In the genomic region with DNA sequence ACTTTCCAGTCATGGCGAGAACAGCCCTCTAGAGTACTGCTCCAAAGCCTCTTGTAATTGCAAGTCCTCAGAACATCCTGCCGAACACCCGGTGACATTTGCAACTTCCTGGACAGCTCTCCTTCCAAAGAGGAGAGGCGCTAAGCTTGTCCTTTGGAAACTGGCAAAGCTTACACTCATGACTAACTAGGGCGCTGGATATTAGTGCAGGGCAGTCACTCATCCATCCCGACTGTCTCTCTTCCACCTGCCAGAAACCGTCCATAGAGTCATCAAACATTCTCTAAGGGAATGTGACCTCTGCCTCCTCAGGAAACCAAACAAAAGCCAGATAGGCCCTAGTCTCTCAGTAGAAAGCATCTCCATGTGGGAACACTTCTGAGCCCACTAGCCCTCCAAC, we compare ENCODE assay signal across 12 mouse cellular contexts. TPM values are rescaled to one million over a fixed set of nuclear protein-coding genes. Genes with fewer than 3 reads are reported as not detected.
A peak's percentile ranks its signal among the peaks of the same experiment; 100 is the strongest.
DNase-seq lines count a peak whose midpoint lies in the region; ATAC-seq and TF ChIP-seq lines count a peak whose summit lies in the region.
"Had no signal": no experiment of that assay in that cellular context is flagged by ENCODE, and none has a peak within 500 bp of the region (broad histone marks: within the 10 kb centered on the region; RNA-seq: fewer than 3 reads in every experiment).

No protein-coding gene starts in this region.

- H3K36me3 ChIP-seq in heart, embryonic 12.5 days: no peaks in the 10 kb centered on the region
- H3K36me3 ChIP-seq in heart, embryonic 10.5 days: no peaks in the 10 kb centered on the region
- no peaks in the 10 kb centered on the region for H3K36me3 ChIP-seq in midbrain, embryonic 14.5 days (ENCODE audit: control insufficient read depth, insufficient read depth, low read length)
- no peaks in the 10 kb centered on the region for H3K36me3 ChIP-seq in midbrain, embryonic 11.5 days (ENCODE audit: control insufficient read depth, insufficient read depth, low read length)
- no peaks in the 10 kb centered on the region for H3K36me3 ChIP-seq in stomach, postnatal 0 days (ENCODE audit: control insufficient read depth, insufficient read depth, low read length)

- no peak for ATAC-seq in heart, embryonic 12.5 days (ENCODE audit: insufficient number of reproducible peaks, low FRiP score)
- ATAC-seq in midbrain, embryonic 14.5 days (ENCODE audit: low FRiP score, low TSS enrichment): no peak
- ATAC-seq in midbrain, embryonic 11.5 days (ENCODE audit: low FRiP score): no peak
- no peak for ATAC-seq in stomach, postnatal 0 days (ENCODE audit: low FRiP score, low TSS enrichment)
- ATAC-seq: forebrain, embryonic 16.5 days; inflammation-experienced regulatory T-cells, adult 6 months had no signal

- no peak for TF ChIP-seq CTCF in stomach, postnatal 0 days (IDR thresholded peaks at IDR 0.05; ENCODE audit: low read depth)

- H3K27ac ChIP-seq in heart, embryonic 12.5 days (ENCODE audit: poor library complexity, severe bottlenecking): no peak overlapping the region
- H3K27ac ChIP-seq in heart, embryonic 10.5 days: no peak overlapping the region
- no peak overlapping the region for H3K27ac ChIP-seq in midbrain, embryonic 14.5 days (replicated peaks; ENCODE audit: low read depth, low read length)
- H3K27ac ChIP-seq in midbrain, embryonic 11.5 days (ENCODE audit: low read depth, low read length): no peak overlapping the region
- no peak overlapping the region for H3K27ac ChIP-seq in stomach, postnatal 0 days (replicated peaks)

- DNase-seq in heart, embryonic 10.5 days (ENCODE audit: low spot score): no peak
- no peak for DNase-seq in midbrain, embryonic 14.5 days
- DNase-seq in midbrain, embryonic 11.5 days (ENCODE audit: low spot score, missing footprints): no peak
- peak; percentile 50 for DNase-seq in kidney, postnatal 10 days
- no peak for DNase-seq in stomach, postnatal 0 days (ENCODE audit: low spot score)
- no peak for DNase-seq in cerebellum, adult 9-10 months
- no peak for DNase-seq in thymus, postnatal 0 days (ENCODE audit: low spot score)
- DNase-seq: thymus, postnatal 25 days had no signal

- 67% methylated on average over 7 of the region's 7 CpGs for WGBS in heart, embryonic 12.5 days
- WGBS in heart, embryonic 10.5 days: 68% methylated on average over 7 of the region's 7 CpGs
- 72% methylated on average over 7 of the region's 7 CpGs for WGBS in midbrain, embryonic 14.5 days
- 80% methylated on average over 7 of the region's 7 CpGs for WGBS in midbrain, embryonic 11.5 days
- 48% methylated on average over 7 of the region's 7 CpGs for WGBS in stomach, postnatal 0 days

- no peaks in the 10 kb centered on the region for H3K9me3 ChIP-seq in heart, embryonic 12.5 days (replicated peaks)
- no peaks in the 10 kb centered on the region for H3K9me3 ChIP-seq in heart, embryonic 10.5 days
- no peaks in the 10 kb centered on the region for H3K9me3 ChIP-seq in midbrain, embryonic 14.5 days (ENCODE audit: control insufficient read depth, low read length)
- H3K9me3 ChIP-seq in midbrain, embryonic 11.5 days (ENCODE audit: control insufficient read depth, low read length): no peaks in the 10 kb centered on the region
- no peaks in the 10 kb centered on the region for H3K9me3 ChIP-seq in stomach, postnatal 0 days (ENCODE audit: control insufficient read depth, low read length)
- H3K9me3 ChIP-seq: megakaryocyte, embryonic 14.5 days had no signal

- H3K9ac ChIP-seq in heart, embryonic 12.5 days: no peak overlapping the region
- no peak overlapping the region for H3K9ac ChIP-seq in midbrain, embryonic 14.5 days (replicated peaks; ENCODE audit: low read length)
- no peak overlapping the region for H3K9ac ChIP-seq in midbrain, embryonic 11.5 days (ENCODE audit: low read length)
- no peak overlapping the region for H3K9ac ChIP-seq in stomach, postnatal 0 days (ENCODE audit: low read length)

- H3K4me2 ChIP-seq in heart, embryonic 12.5 days: 0 out of 2 replicates have a peak overlapping the region, but pooled peaks have one; percentile 11
- H3K4me2 ChIP-seq in midbrain, embryonic 14.5 days (ENCODE audit: low read length): peak overlapping the region; percentile 19; the same call in 1 of the 2 replicates
- no peak overlapping the region for H3K4me2 ChIP-seq in midbrain, embryonic 11.5 days
- peak overlapping the region; percentile 90 for H3K4me2 ChIP-seq in stomach, postnatal 0 days (replicated peaks; ENCODE audit: low read depth)

- TF ChIP-seq EP300 in stomach, postnatal 0 days (optimal IDR thresholded peaks at IDR 0.05): no peak

- H3K27me3 ChIP-seq in heart, embryonic 12.5 days (replicated peaks): peaks cover 31% of the 10 kb centered on the region
- peaks cover 34% of the 10 kb centered on the region for H3K27me3 ChIP-seq in heart, embryonic 10.5 days (ENCODE audit: insufficient read depth, poor library complexity, severe bottlenecking)
- no peaks in the 10 kb centered on the region for H3K27me3 ChIP-seq in midbrain, embryonic 14.5 days (ENCODE audit: control insufficient read depth, insufficient read depth, low read length)
- peaks cover 4% of the 10 kb centered on the region; the same call in 1 of the 2 replicates for H3K27me3 ChIP-seq in midbrain, embryonic 11.5 days (ENCODE audit: control insufficient read depth, insufficient read depth, low read length)
- H3K27me3 ChIP-seq in stomach, postnatal 0 days (ENCODE audit: control insufficient read depth, insufficient read depth, low read length): no peaks in the 10 kb centered on the region

- no peak overlapping the region for H3K4me3 ChIP-seq in heart, embryonic 12.5 days
- no peak overlapping the region for H3K4me3 ChIP-seq in heart, embryonic 10.5 days
- H3K4me3 ChIP-seq in midbrain, embryonic 14.5 days (replicated peaks; ENCODE audit: low read depth, low read length): no peak overlapping the region
- H3K4me3 ChIP-seq in midbrain, embryonic 11.5 days (ENCODE audit: low read depth, low read length): no peak overlapping the region
- no peak overlapping the region; the same call in 1 of the 2 replicates for H3K4me3 ChIP-seq in stomach, postnatal 0 days (ENCODE audit: low read depth, low read length)
- H3K4me3 ChIP-seq: megakaryocyte, embryonic 14.5 days had no signal

- peaks cover 11% of the 10 kb centered on the region for H3K4me1 ChIP-seq in heart, embryonic 12.5 days (replicated peaks)
- peaks cover 26% of the 10 kb centered on the region for H3K4me1 ChIP-seq in heart, embryonic 10.5 days
- 0 out of 2 replicates have a peak, but pooled peaks cover 11% of the 10 kb centered on the region for H3K4me1 ChIP-seq in midbrain, embryonic 14.5 days (ENCODE audit: control insufficient read depth, insufficient read depth, low read length)
- peaks cover 4% of the 10 kb centered on the region; the same call in 1 of the 2 replicates for H3K4me1 ChIP-seq in midbrain, embryonic 11.5 days (ENCODE audit: control insufficient read depth, insufficient read depth, low read length)
- no peaks in the 10 kb centered on the region for H3K4me1 ChIP-seq in stomach, postnatal 0 days (replicated peaks; ENCODE audit: control insufficient read depth, insufficient read depth)

RNA-seq across cellular contexts. Expression of gene Galnt18, which starts 3.6 kb away (rescaled TPM):
- 11.1 and 11.5 TPM in 2 replicates for polyA plus RNA-seq in heart, embryonic 12.5 days (2016; fragmentation: Nextera tagmentation; extraction: Ambion mirVana)
- polyA plus RNA-seq in heart, embryonic 10.5 days (2016; fragmentation: Nextera tagmentation; extraction: Ambion mirVana): 5.4 and 8.2 TPM in 2 replicates
- polyA plus RNA-seq in midbrain, embryonic 14.5 days (2014; fragmentation: Nextera tagmentation; extraction: Ambion mirVana): 11.9 and 13.1 TPM in 2 replicates
- polyA plus RNA-seq in midbrain, embryonic 11.5 days (2014; fragmentation: Nextera tagmentation; extraction: Ambion mirVana): 4.1 and 4.4 TPM in 2 replicates
- 20.5 and 21.8 TPM in 2 replicates for polyA plus RNA-seq in stomach, postnatal 0 days (2015; fragmentation: Nextera tagmentation; extraction: Ambion mirVana)
- polyA plus RNA-seq in thymus, postnatal 0 days (2015; fragmentation: Nextera tagmentation; extraction: Ambion mirVana): 13.4 and 13.9 TPM in 2 replicates
- polyA plus RNA-seq: inflammation-experienced regulatory T-cells, adult 6 months had no signal
